Mouse (Mus musculus) regulatory T cell (primary cell): ENCODE measurements around the gene Ftsj3.
"Not testable (repeated sequence)": the region's sequence is repeated elsewhere in the genome, so short reads cannot be mapped to it uniquely, and the experiment has no call there.

Experiments
- in situ Hi-C: fragments of 300-600 bp; cut with MboI, MseI; formaldehyde crosslinking; loops from one replicate; pipeline ENCODE4 v1.15.1; 2025; ENCODE audit warnings: high pct_unique_total_duplicates

Ftsj3 gene

DNA sequence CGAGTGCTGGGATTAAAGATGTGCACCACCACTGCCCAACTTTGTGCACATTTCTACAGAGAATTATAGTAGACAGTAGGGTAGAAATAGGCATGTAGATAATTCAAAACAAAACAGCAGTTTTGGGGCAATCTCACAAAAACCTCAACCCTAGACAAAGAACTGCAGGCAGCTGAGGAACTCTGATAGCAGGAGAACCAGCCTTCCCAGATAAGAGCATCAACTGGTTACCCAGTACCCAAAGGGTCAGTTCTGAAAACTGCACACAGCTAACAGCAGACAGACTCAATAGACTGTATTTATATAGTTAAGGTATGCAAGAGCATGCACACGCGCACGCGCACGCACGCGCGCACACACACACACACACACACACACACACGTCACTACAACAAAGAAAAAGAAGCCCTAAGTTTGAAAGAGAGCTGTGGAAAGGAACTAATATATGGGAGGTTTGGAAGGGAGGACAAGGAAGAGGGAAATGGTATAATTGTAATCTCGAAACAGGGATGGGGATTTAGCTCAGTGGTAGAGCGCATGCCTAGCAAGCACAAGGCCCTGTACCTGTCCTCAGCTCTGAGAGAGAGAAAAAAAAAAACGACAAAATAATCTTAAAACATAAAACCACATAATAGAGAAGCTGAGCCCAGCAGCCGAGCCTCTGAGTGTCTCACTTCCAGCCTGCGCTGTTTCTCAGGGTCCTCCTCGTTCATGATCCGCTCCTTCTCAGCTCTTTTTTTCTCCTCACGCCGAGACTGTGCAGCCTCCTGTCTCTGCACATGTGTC is 54.3 kb downstream of the Ftsj3 start:
- in situ Hi-C loops: no loop called here

DNA sequence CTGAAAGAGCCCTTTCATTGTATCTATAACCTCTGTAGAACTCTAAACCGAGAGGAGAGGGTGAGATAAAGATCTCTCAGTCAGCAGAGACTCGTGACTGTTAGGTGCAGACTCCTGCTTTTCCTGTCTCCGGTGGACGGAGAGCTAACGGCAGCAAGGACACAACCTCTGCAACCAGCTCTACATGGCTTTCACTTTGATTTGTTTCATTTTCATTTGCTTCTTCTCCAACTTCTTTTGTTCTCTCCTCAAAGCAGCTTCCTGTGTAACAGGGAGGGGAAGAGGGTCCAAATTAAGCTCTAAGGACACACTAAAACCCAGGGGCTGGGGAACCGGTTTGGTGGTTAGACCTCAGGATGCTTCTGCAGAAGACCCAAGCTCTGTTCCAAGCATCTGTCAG is 55.1 kb downstream of the Ftsj3 start:
- in situ Hi-C loops: no loop called here

- in situ Hi-C loops: not testable (repeated sequence)
Observed at GRCm38 (mm10) chr11:106199997-106200396, 55.9 kb downstream of the Ftsj3 start.
